Mouse (Mus musculus) embryo, embryonic 11 days (tissue): ENCODE data around the gene Hs3st3b1.

Experiments
- DNase-seq: peaks from one replicate; pipeline ENCODE4 v3.0.0-alpha.2; 2015

The Hs3st3b1 gene

DNA sequence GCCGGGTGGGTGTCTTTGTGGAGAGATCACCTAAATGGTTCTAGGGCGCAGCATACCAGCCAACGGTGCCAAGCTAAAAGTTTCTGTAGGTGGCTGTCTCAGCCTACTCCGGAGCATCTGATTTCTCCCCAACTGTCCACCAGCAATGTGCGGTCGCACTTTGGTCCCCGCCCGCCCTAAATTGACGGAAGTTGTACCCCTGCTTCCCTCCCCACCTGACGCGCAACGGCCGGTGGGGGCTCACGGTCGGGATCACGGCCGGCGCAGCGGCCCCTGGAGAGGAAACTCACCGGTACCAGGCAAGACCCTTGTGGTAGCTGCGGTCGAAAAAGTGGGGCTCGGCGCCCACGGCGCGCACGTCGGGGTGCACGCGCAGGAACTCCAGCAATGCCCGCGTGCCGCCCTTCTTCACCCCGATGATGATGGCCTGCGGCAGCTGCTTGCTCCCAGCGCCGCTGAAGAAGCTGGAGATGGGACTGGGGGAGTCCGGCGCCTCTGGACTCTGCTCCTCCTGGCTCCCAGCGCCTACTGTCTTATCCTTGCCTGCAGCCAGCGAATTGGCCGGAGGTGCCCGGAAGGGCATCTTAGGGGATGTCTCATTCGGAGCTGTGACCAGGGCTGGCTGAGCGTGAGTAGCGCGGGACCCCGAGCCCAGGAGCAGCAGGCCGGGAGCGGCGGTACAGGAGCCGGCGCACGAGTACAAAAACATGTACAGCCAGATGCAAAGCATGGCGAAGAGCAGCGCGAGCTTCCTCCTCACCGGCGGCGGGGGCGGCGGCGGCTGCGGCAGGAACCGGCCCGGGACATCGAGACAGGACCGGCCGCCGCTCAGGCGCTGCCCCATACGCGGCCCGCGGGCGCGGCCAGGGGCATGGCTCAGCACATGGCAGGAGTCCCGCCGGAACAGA, 792 bp downstream of the Hs3st3b1 start:
- DNase-seq, result peak; percentile 61

GRCm38 (mm10) chr11:63920531-63920930, 1.6 kb downstream of the Hs3st3b1 start:
- peak; percentile 94 for DNase-seq

DNA sequence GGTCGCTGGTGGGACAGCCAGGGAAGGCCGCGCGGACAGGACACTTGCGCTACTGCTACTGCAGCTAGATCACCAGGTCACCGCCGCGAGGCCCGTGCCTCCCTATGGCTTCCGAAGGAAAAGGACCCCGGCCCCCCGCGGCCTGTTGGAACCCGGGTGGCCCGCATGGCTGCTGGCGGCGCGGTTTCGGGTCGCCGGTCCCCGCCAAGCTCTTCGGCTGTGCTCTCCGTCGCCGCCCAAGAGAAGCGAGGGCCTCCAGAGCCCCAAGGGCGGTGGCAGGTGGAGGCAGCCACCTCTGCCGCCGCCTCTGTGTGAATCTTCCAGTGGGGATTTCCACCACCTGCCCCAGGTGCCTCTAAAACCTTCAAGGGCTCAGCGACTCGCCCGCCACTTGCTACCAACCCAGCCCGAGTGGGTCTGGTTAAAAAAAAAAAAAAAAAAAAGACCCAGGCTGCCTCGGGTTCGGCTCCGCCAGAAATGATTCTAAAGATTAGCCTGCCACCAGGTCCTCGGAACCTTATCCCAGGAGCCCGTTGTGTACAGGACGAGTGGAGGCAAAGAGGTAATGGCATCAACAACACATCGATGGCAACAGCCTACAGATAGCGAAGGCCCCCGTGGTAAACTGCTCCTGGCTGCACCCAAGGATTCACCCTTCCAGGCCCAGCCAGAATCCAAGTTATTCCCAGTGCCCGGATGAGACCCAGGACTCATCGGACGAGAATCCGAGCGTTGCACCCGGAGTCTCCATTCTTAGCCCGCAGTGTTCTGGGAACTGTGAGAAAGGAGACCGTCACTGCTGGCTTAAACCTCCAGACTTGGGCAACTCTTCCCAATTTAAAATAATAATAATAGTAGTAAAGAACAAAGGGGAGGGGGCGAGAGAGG, 2.6 kb downstream of the Hs3st3b1 start:
- DNase-seq, result peak; percentile 57

DNA sequence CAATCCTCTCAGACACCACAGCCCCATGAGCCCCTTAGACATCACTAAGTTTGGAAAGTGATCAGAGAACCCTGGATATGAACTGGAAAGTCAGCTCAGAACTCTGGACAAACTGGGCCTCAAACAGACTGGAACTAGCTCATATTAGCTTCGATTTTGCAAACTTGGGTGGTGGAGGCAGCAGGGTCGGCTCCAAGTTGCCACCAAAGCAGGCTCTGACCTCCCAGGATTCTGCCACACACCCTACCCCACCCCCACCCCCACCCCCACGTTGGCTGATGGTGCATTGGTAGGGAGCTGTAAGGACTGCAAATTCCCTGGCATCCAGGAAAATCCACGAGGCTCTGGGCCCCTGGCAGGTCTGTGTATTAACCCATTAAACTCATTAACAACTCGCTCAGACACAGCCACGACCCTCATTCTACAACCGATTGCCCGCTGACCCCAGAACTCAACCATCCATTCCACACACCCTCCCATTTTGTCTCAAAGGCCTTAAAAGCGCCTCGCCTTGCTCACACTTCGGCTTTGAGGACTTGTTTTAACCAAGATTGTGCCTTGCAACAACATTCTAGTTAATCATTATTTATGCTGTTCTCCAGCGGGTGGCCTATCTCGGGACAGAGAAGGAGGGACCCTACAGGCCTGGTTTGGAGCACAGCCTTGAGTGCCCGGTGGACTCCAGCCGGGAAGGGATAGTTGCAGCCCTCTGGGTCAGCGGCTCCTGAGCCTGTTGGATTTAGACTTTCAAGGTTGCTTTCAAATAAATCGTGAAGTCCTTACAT, 3.6 kb downstream of the Hs3st3b1 start:
- DNase-seq, result peak; percentile 52

DNA sequence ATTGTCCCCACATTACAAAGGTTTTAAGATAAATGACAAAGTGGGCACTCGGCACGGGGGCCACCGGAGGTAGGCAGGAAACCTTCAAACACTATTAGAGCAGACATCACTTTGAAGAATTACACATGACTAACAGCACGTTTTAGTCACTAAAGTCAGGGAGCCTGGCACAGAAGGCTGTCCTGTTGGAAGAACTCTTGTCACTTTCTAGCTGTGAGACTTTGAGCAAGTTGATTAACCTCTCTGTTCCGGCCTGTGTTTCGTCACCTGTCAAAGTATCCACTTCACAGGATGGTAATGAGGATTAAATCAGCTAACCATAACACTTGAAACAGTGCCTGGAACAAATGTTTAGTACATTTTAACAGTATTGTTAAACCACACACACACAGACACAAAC, 4.5 kb downstream of the Hs3st3b1 start:
- no peak for DNase-seq

- peak; percentile 89 for DNase-seq
These were observed 7.7 kb downstream of the Hs3st3b1 start for GRCm38 (mm10) chr11:63914388-63914787.

DNA sequence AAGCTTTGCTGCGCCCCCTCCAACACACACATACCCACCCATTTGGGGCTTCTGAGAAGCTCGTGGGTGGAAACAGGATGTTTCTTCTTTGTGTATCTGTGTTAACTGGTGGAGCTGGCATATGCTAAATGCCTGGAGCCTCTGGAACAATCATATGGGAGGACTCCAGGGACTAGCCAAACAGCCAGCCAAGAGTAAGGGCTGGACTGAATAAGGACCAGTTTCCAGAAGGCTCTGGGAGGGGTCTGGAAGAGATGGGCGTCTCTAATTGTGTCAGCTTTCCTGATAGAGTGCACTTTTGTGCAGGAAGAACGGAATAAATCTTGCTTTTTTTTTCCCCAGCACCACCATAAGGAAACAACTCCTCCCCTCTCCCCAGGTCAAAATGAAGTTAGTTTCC, 8.2 kb downstream of the Hs3st3b1 start:
- DNase-seq, result no peak

GRCm38 (mm10) chr11:63911001-63911400, 11.1 kb downstream of the Hs3st3b1 start:
- DNase-seq, result no peak

- no peak for DNase-seq
These were observed 12.1 kb downstream of the Hs3st3b1 start for GRCm38 (mm10) chr11:63909961-63910360.

GRCm38 (mm10) chr11:63908500-63908899, 13.6 kb downstream of the Hs3st3b1 start:
- DNase-seq, result no peak

GRCm38 (mm10) chr11:63906552-63907353, 15.3 kb downstream of the Hs3st3b1 start:
- peak; percentile 47 for DNase-seq

- DNase-seq, result no peak
These were observed 17.3 kb downstream of the Hs3st3b1 start for GRCm38 (mm10) chr11:63904787-63905186.

- peak; percentile 81 for DNase-seq
These were observed 23.5 kb downstream of the Hs3st3b1 start for GRCm38 (mm10) chr11:63898509-63899168.

DNA sequence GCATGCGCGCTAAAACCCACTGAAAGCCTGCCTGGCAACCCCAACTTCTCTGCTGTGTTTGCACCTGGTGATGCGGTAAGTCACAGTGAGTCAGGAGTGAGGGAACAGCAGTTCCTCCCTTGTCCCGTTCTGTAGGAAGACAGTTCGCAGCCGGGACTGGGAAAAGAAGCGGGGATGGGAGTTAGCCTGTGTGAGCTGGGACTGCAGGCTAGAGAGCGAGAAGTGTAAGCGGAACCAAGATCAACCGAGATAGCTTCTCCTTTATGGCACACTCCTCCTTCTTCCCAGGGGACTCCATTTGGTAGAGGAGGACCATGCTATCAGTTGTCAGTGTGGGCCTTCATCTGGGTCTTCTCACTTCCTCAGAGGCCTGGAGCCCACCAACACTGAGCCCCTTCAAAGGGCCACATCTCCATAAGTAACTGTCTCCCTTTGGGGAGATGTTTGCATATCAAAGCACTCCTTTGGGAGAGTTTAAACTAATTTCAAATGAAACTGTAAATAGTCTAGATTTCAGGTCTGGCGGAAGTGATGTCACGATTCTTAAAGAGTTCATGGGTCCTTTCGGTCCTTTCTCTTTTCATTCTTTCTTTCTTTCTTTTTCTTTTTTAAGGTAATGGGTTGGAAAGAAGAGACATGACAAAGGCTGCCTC, 24.1 kb downstream of the Hs3st3b1 start:
- peak; percentile 48 for DNase-seq

DNA sequence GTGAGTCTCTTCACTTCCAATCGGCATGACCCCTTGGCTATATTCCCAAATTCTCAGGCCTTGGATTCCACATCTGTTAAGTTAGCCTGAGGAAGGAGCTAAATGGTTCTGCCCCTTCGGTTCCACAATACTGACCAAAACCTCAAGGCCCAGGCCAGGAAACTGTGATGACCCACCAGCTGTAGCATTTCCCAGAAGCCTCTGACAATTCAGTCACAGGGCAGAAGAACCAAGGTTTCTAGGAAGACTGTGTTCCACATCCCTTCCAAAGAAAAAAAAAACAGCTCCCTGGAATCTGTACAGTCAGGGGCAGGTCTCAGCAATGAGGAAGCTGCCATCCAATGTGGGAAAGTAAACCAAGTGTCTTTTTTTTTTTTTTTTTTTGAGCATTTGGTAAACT, 25.1 kb downstream of the Hs3st3b1 start:
- DNase-seq, result no peak

- DNase-seq, result no peak
These were observed 27.9 kb downstream of the Hs3st3b1 start for GRCm38 (mm10) chr11:63894188-63894587.

DNA sequence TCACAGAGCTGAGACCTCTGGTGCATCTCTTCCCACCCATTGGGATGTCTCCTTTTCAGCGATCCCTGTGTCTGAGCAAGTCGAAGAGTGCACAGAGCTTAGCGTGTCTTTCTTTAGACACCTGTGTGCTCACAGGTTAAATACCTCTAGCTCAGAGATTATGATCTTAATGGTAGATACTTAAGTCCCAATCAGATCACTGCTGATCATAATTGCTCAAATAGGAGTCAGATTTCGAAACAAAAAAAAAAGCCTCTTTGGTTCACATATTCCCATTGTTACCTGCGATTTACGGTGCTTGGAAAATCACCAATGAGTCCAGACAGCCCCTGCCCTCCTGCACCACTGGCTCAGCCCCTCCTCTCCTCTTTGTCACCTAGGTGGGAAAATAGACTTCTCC, 28.5 kb downstream of the Hs3st3b1 start:
- DNase-seq, result no peak

DNA sequence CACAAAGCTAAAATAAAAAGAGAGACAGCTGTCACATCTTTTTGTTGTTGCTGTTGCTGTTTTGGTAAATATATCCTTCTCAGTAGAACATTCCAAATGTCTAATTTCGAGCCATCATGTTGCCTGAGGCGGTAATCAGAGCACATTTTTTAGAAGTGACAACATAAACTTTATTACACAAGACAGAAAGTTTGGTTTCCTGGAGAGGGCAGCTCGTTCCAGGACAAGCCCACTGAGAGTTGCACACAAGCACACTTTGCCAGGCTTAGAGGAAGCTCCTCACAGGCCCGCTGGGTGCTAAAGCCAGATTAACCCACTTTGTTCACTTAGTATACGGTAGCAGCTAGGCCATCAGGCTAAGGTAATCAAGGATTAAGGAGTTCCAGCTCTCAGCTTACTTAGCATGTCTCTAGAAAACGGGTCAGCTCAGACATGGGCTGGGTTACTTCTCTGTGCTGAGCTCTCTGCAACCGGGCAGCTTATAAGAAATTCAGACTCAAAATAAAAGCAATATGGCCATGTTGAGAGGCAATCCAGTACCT, 30.5 kb downstream of the Hs3st3b1 start:
- no peak for DNase-seq

GRCm38 (mm10) chr11:63883385-63883784, 38.7 kb downstream of the Hs3st3b1 start:
- DNase-seq, result no peak

DNA sequence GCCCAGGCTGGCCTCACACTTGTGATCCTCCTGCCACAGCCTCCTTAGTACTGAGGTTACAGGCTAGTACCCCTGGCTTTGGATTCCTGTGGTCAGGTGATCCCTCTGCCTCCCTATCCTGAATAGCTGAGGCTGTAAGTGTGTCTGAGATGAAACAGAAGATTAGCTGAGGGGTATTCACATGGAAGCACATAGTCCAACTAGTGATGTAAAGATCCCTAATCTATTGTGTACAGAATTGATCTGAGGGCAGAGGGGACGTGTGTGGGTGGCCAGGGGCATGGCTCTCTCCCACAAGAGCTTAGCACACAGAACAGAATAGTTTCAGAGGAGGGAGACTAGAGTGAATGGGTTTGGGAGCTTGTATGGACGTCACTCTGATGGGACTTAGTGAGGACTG, 41.8 kb downstream of the Hs3st3b1 start:
- DNase-seq, result no peak

GRCm38 (mm10) chr11:63879261-63879660, 42.8 kb downstream of the Hs3st3b1 start:
- DNase-seq, result no peak
